Mouse (Mus musculus) small intestine, adult 2 months (tissue): ENCODE results near the gene Tnk2. TPM values are rescaled to one million over a fixed set of nuclear protein-coding genes. Genes with fewer than 3 reads are reported as not detected.

Experiments
- H3K27ac ChIP-seq: fragments of 200-500 bp; 2 replicates; pipeline ENCODE4 v1.5.1; 2012; ENCODE audit warnings: low read depth, low read length, control low read depth, inconsistent platforms; ENCODE audit not compliant: insufficient read depth
- H3K27me3 ChIP-seq: fragments of 200-500 bp; 2 replicates; pipeline ENCODE4 v1.6.1; 2012; ENCODE audit warnings: mild to moderate bottlenecking, moderate library complexity, low read length, inconsistent platforms; ENCODE audit not compliant: control insufficient read depth, insufficient read depth
- H3K36me3 ChIP-seq: fragments of 200-500 bp; 2 replicates; pipeline ENCODE4 v1.6.1; 2012; ENCODE audit warnings: mild to moderate bottlenecking, low read length, control low read depth, inconsistent platforms; ENCODE audit not compliant: control insufficient read depth, insufficient read depth
- H3K4me1 ChIP-seq: fragments of 200-500 bp; 2 replicates; pipeline ENCODE4 v1.6.1; 2012; ENCODE audit warnings: low read length, inconsistent platforms, mixed read lengths; ENCODE audit not compliant: control insufficient read depth, insufficient read depth, insufficient read length
- H3K4me3 ChIP-seq: fragments of 200-500 bp; 2 replicates; pipeline ENCODE4 v1.5.1; 2012; ENCODE audit warnings: low read depth, mild to moderate bottlenecking, control low read depth, inconsistent platforms, low read length, moderate library complexity
- CTCF ChIP-seq: fragments of 200-500 bp; IDR thresholded peaks from 2 replicates; pipeline ENCODE4 v1.5.1; 2012; ENCODE audit warnings: low read depth, mild to moderate bottlenecking, control low read depth, inconsistent platforms, low read length, moderate library complexity, mixed read lengths; ENCODE audit not compliant: insufficient replicate concordance, insufficient read length; ENCODE audit errors: extremely low read depth
- POLR2A ChIP-seq: fragments of 200-500 bp; IDR thresholded peaks from 2 replicates; pipeline ENCODE4 v1.6.1; 2012; ENCODE audit warnings: low read depth, mild to moderate bottlenecking, control low read depth, inconsistent platforms, low read length, moderate library complexity
- WGBS: fragments of 180-500 bp; shearing (Covaris S2); methylation state at CpG from one replicate; pipeline ENCODE4 v1.1.7; 2018; 5-methylcytosine and 5-hydroxymethylcytosine counted together
- polyA plus RNA-seq: library from polyadenylated mRNA; depleted of rRNA; stranded (reverse); fragments of >200 nt; gene quantifications from 2 replicates; pipeline ENCODE4 v1.2.3, GENCODE M21; 2012

Tnk2 gene
- polyA plus RNA-seq, 1 experiment, result 57.5 TPM

DNA sequence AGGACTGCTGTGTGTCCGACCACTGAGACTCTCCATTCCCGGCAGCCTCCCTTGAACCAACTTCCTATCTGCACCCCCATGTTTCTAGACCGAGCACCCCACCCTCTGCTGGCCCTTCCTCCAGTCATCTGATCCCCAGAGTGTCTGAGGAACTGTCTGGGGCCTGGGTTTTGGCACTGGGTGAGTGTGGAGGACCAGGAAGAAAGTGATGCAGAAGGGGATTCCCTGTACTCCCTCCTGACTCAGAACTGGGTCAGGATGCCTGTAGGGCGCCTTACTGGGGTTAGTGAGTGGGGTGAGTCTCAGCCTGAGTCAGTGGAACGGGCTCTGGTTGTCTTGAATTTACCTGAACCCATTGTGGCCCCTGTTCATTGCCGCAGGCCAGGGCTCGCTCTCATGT is 28.6 kb downstream of the Tnk2 start:
- no peak overlapping the region for H3K4me3 ChIP-seq
- no peaks in the 10 kb centered on the region for H3K27me3 ChIP-seq
- H3K27ac ChIP-seq, result peak overlapping the region; percentile 88
- 60% methylated on average over 7 of the region's 7 CpGs for WGBS
- H3K4me1 ChIP-seq, result peaks cover 40% of the 10 kb centered on the region
- peaks cover 15% of the 10 kb centered on the region for H3K36me3 ChIP-seq
- TF ChIP-seq CTCF (no peak), POLR2A (no peak)

DNA sequence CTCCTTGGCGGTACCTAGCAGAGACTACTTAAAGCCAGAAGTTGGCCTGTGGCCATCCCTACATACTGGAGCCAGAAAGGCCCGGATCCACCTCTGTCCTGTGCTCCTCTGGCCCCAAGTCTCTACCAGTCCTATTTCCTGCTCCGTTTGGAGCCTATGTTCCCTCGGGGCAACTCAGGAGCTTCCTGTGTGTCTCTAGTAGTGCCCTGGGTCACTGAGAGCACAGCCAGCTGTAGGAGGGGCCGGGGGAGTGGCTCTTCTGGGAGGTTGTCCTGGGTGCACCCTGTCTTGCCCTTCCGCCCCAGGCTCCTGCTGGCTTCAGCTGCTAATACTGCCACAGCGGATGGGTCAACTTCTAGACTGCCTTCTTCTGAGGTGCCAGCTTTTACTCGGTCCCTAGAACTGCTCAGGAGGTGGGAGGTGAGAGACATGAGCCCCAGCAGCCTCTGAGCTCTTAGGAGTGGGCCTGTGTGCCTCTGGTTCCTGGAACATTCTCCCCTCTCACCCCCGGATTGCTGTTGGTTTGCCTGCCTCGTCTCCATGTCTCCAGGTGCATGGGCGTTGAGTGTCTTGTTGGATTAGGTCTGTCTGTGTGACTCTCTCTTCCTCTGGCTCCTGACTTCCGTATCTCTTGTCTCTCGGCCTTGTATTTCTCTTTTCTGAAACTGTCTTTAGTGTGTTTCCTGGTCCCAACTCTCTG is 29.3 kb downstream of the Tnk2 start:
- H3K4me3 ChIP-seq, result peak overlapping the region; percentile 69
- peaks cover 48% of the 10 kb centered on the region for H3K4me1 ChIP-seq
- no peak for TF ChIP-seq CTCF
- peak; percentile 72 for TF ChIP-seq POLR2A
- H3K36me3 ChIP-seq, result peaks cover 17% of the 10 kb centered on the region
- H3K27ac ChIP-seq, result peak overlapping the region; percentile 91
- H3K27me3 ChIP-seq, result no peaks in the 10 kb centered on the region
- WGBS, result 28% methylated on average over 13 of the region's 13 CpGs

DNA sequence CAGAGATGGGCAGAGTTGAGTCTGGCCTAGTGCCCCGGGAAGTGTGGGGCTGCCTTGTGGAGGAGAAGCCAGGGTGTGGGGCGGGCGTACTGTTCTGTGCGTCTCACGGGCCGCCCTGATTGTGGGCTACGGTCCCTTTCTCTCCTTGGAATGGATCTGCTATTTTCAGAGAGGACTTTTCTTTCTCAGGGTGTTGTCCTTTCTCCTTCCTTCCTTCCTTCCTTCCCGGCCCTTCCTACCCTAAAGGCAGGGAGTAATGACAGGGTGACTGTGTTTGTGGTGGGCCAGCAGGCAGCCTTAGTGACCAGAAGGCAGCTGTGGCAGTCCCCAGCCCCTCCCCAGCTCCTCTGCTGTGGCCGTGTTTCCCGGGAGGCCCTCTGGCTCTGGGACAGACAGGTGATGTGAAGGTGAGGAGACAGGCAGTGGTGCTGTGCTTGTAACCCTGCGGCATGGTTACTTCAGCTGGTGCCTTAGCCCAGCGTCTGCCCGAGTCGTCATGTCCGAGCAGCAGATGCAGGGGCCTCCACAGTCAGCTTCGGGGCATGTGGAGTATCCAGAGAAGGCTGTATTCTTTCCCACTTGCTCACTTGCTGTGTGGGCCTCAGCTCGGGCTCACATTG is 30.6 kb downstream of the Tnk2 start:
- Histone ChIP-seq H3K27ac (peak overlapping the region; percentile 91; the same call in 1 of the 2 replicates), H3K27me3 (no peaks in the 10 kb centered on the region), H3K4me1 (peaks cover 57% of the 10 kb centered on the region), H3K4me3 (peak overlapping the region; percentile 39), H3K36me3 (peaks cover 17% of the 10 kb centered on the region)
- TF ChIP-seq CTCF (no peak), POLR2A (no peak)
- WGBS, result 83% methylated on average over 17 of the region's 17 CpGs

- Histone ChIP-seq H3K4me1 (peaks cover 45% of the 10 kb centered on the region), H3K4me3 (no peak overlapping the region), H3K27me3 (no peaks in the 10 kb centered on the region), H3K27ac (no peak overlapping the region), H3K36me3 (peaks cover 34% of the 10 kb centered on the region)
- WGBS, result 78% methylated on average over 10 of the region's 10 CpGs
- TF ChIP-seq POLR2A (no peak), CTCF (no peak)
These were observed 33.5 kb downstream of the Tnk2 start for GRCm38 (mm10) chr16:32677040-32677700.

GRCm38 (mm10) chr16:32677903-32678302 is 34.2 kb downstream of the Tnk2 start:
- no peak for TF ChIP-seq POLR2A
- TF ChIP-seq CTCF, result no peak
- Histone ChIP-seq H3K36me3 (peaks cover 38% of the 10 kb centered on the region), H3K27me3 (no peaks in the 10 kb centered on the region), H3K4me3 (no peak overlapping the region), H3K27ac (no peak overlapping the region), H3K4me1 (peaks cover 38% of the 10 kb centered on the region)
- 55% methylated on average over 14 of the region's 14 CpGs for WGBS

DNA sequence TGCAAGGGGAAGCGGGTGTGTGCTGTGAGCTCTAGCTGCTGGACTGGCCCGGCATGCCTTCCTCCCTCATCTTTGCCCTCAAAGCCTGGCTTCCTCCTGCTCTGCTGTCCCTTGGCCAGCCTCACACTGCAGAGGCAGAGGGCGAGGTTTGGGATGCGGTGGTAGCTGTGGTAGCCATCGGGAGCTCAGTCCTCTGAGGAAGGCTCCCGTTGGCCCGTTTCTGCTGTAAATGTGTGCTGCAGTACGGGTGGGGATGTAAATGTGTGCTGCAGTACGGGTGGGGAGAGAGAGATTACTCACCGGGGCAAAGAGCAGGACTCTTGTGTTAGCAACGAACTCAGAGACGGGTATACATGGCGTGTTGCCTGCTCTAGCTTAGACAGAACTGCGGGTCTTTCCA is 35.1 kb downstream of the Tnk2 start:
- Histone ChIP-seq H3K4me3 (peak overlapping the region; percentile 24), H3K27ac (peak overlapping the region; percentile 39), H3K4me1 (peaks cover 38% of the 10 kb centered on the region), H3K27me3 (no peaks in the 10 kb centered on the region), H3K36me3 (peaks cover 39% of the 10 kb centered on the region)
- 36% methylated on average over 14 of the region's 14 CpGs for WGBS
- TF ChIP-seq POLR2A (no peak), CTCF (no peak)

DNA sequence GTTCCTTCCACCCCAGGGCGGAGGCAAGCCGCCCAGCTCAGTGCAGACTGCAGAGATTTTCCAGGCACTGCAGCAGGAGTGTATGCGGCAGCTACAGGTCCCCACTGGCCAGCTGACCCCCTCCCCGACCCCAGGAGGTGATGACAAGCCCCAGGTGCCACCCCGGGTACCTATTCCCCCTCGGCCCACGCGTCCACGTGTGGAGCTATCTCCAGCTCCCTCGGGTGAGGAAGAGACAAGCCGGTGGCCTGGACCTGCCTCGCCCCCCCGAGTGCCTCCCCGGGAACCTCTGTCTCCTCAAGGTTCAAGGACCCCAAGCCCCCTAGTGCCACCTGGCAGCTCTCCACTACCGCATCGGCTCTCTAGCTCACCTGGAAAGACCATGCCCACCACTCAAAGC is 36.3 kb downstream of the Tnk2 start:
- 96% methylated on average over 16 of the region's 16 CpGs for WGBS
- Histone ChIP-seq H3K27me3 (no peaks in the 10 kb centered on the region), H3K4me3 (no peak overlapping the region), H3K4me1 (peaks cover 27% of the 10 kb centered on the region), H3K27ac (no peak overlapping the region), H3K36me3 (peaks cover 39% of the 10 kb centered on the region)
- TF ChIP-seq CTCF (no peak), POLR2A (no peak)
